Mouse (Mus musculus) MEL (cell line): Measurements from ENCODE around the gene Med27. TPM values are rescaled to one million over a fixed set of nuclear protein-coding genes. Genes with fewer than 3 reads are reported as not detected.

Source experiments
- DNase-seq: peaks from one replicate; pipeline ENCODE4 v3.0.0; 2011; ENCODE audit warnings: low read depth, low spot score
- H3K27ac ChIP-seq: 2 replicates; pipeline ENCODE4 v1.5.1; 2012; ENCODE audit warnings: low read depth, mild to moderate bottlenecking, control low read depth, low read length, moderate library complexity; ENCODE audit not compliant: control insufficient read depth
- H3K27me3 ChIP-seq, 2 experiments: fragments of 150-350 bp in 1 of 2; sonication (generic) in 1 of 2; 2 replicates each; pipeline ENCODE4 v1.6.1; 2012; ENCODE audit warnings: low read length in 2 of 2, mild to moderate bottlenecking in 2 of 2, improper control_type of control experiment in 1 of 2, moderate library complexity in 1 of 2; ENCODE audit not compliant: insufficient read depth in 2 of 2, control insufficient read depth in 1 of 2
- H3K36me3 ChIP-seq, 2 experiments: 2 replicates each; pipeline ENCODE4 v1.6.1; 2012 to 2014; ENCODE audit warnings: low read length in 2 of 2, improper control_type of control experiment in 1 of 2, inconsistent platforms in 1 of 2, mild to moderate bottlenecking in 1 of 2; ENCODE audit not compliant: insufficient read depth in 2 of 2, control insufficient read depth in 1 of 2
- H3K4me1 ChIP-seq, 2 experiments: fragments of 150-350 bp in 1 of 2; sonication (generic) in 1 of 2; 2 replicates each; pipeline ENCODE4 v1.6.1; 2012; ENCODE audit warnings: low read length in 2 of 2, improper control_type of control experiment in 1 of 2, mild to moderate bottlenecking in 1 of 2; ENCODE audit not compliant: insufficient read depth in 2 of 2, control insufficient read depth in 1 of 2
- H3K4me3 ChIP-seq, 2 experiments: fragments of 150-350 bp in 1 of 2; sonication (generic) in 1 of 2; 2 replicates each; pipeline ENCODE4 v1.5.1; 2012; ENCODE audit warnings: low read depth in 2 of 2, low read length in 2 of 2, mild to moderate bottlenecking in 2 of 2, moderate library complexity in 2 of 2, control low read depth in 1 of 2, improper control_type of control experiment in 1 of 2; ENCODE audit not compliant: control insufficient read depth in 1 of 2, insufficient read depth in 1 of 2
- H3K79me2 ChIP-seq: 2 replicates; pipeline ENCODE4 v1.6.1; 2012; ENCODE audit warnings: mild to moderate bottlenecking, low read length, moderate library complexity; ENCODE audit not compliant: control insufficient read depth, poor library complexity, insufficient read depth
- H3K9ac ChIP-seq: 2 replicates; pipeline ENCODE4 v1.6.1; 2012; ENCODE audit warnings: low read depth, mild to moderate bottlenecking, control low read depth, low read length, moderate library complexity; ENCODE audit not compliant: control insufficient read depth, poor library complexity, severe bottlenecking
- H3K9me3 ChIP-seq: fragments of 150-350 bp; sonication (generic); replicated peaks from 2 replicates; pipeline ENCODE4 v1.6.1; 2012; ENCODE audit warnings: mild to moderate bottlenecking, low read length, improper control_type of control experiment, moderate library complexity; ENCODE audit not compliant: insufficient read depth
- BHLHE40 ChIP-seq: IDR thresholded peaks from 2 replicates; pipeline ENCODE4 v1.6.1; 2012; ENCODE audit warnings: low read depth, mild to moderate bottlenecking, inconsistent platforms, low read length, improper control_type of control experiment, borderline replicate concordance
- CHD2 ChIP-seq: IDR thresholded peaks from 2 replicates; pipeline ENCODE4 v1.6.1; 2011; ENCODE audit warnings: low read length, improper control_type of control experiment
- ELF1 ChIP-seq: IDR thresholded peaks from 2 replicates; pipeline ENCODE4 v1.6.1; 2014; ENCODE audit warnings: low read depth, mild to moderate bottlenecking, inconsistent platforms, low read length, improper control_type of control experiment, moderate library complexity
- ETS1 ChIP-seq: IDR thresholded peaks from 2 replicates; pipeline ENCODE4 v1.6.1; 2012; ENCODE audit warnings: low read depth, mild to moderate bottlenecking, inconsistent platforms, low read length, improper control_type of control experiment, moderate library complexity
- GABPA ChIP-seq: IDR thresholded peaks from 2 replicates; pipeline ENCODE4 v1.6.1; 2012; ENCODE audit warnings: low read depth, mild to moderate bottlenecking, inconsistent platforms, low read length, improper control_type of control experiment, moderate library complexity
- HCFC1 ChIP-seq: IDR thresholded peaks from 2 replicates; pipeline ENCODE4 v1.6.1; 2012; ENCODE audit warnings: low read depth, mild to moderate bottlenecking, inconsistent platforms, low read length, improper control_type of control experiment, moderate library complexity
- KAT2A ChIP-seq: conservative IDR thresholded peaks from 2 replicates; pipeline ENCODE4 v1.6.1; 2012; ENCODE audit warnings: low read depth, low read length, improper control_type of control experiment, inconsistent platforms
- MAX ChIP-seq: IDR thresholded peaks from 2 replicates; pipeline ENCODE4 v1.6.1; 2011; ENCODE audit warnings: low read length, improper control_type of control experiment
- MEF2A ChIP-seq: IDR thresholded peaks from 2 replicates; pipeline ENCODE4 v1.6.1; 2014; ENCODE audit warnings: low read depth, mild to moderate bottlenecking, inconsistent platforms, low read length, improper control_type of control experiment; ENCODE audit not compliant: poor library complexity, insufficient replicate concordance, severe bottlenecking; ENCODE audit errors: extremely low read depth
- MYC ChIP-seq: IDR thresholded peaks from 2 replicates; pipeline ENCODE4 v1.6.1; 2011; ENCODE audit warnings: low read depth, mild to moderate bottlenecking, low read length, improper control_type of control experiment, moderate library complexity
- NELFE ChIP-seq: IDR thresholded peaks from 2 replicates; pipeline ENCODE4 v1.6.1; 2011; ENCODE audit warnings: low read depth, low read length, improper control_type of control experiment
- POLR2AphosphoS5 ChIP-seq: IDR thresholded peaks from 2 replicates; pipeline ENCODE4 v1.6.1; 2012; ENCODE audit warnings: low read depth, borderline replicate concordance, mild to moderate bottlenecking, inconsistent platforms, low read length, moderate library complexity, mixed read lengths
- RAD21 ChIP-seq: IDR thresholded peaks from 2 replicates; pipeline ENCODE4 v1.6.1; 2011; ENCODE audit warnings: mild to moderate bottlenecking, low read depth, low read length, improper control_type of control experiment
- RCOR1 ChIP-seq: IDR thresholded peaks from 2 replicates; pipeline ENCODE4 v1.6.1; 2012; ENCODE audit warnings: low read depth, mild to moderate bottlenecking, inconsistent platforms, low read length, improper control_type of control experiment
- SIN3A ChIP-seq: IDR thresholded peaks from 2 replicates; pipeline ENCODE4 v1.6.1; 2012; ENCODE audit warnings: low read length, improper control_type of control experiment, inconsistent platforms
- SMC3 ChIP-seq: IDR thresholded peaks from 2 replicates; pipeline ENCODE4 v1.6.1; 2011; ENCODE audit warnings: low read depth, low read length, improper control_type of control experiment
- TCF12 ChIP-seq: IDR thresholded peaks from 2 replicates; pipeline ENCODE4 v1.6.1; 2014; ENCODE audit warnings: low read depth, mild to moderate bottlenecking, inconsistent platforms, low read length, improper control_type of control experiment, moderate library complexity
- UBTF ChIP-seq: IDR thresholded peaks from 2 replicates; pipeline ENCODE4 v1.6.1; 2012; ENCODE audit warnings: low read depth, mild to moderate bottlenecking, inconsistent platforms, low read length, improper control_type of control experiment, moderate library complexity, borderline replicate concordance; ENCODE audit not compliant: insufficient read depth
- USF1 ChIP-seq: IDR thresholded peaks from 2 replicates; pipeline ENCODE4 v1.6.1; 2014; ENCODE audit warnings: low read depth, mild to moderate bottlenecking, inconsistent platforms, low read length, improper control_type of control experiment, moderate library complexity
- USF2 ChIP-seq, 2 experiments: IDR thresholded peaks; 2 replicates each; pipeline ENCODE4 v1.6.1; 2011 to 2012; ENCODE audit warnings: improper control_type of control experiment in 2 of 2, low read length in 2 of 2, borderline replicate concordance in 1 of 2, inconsistent platforms in 1 of 2, low read depth in 1 of 2, mild to moderate bottlenecking in 1 of 2; ENCODE audit not compliant: insufficient read depth in 1 of 2
- polyA plus RNA-seq, 2 experiments: library from polyadenylated mRNA; stranded (reverse) in 1 of 2; unstranded in 1 of 2; fragments of >175 nt in 1 of 2; fragments of >200 nt in 1 of 2; gene quantifications; 2 replicates each; pipeline versions ENCODE4 v1.2.1 to v1.2.4; 2012; ENCODE audit warnings: low replicate concordance in 2 of 2, low read depth in 1 of 2; ENCODE audit not compliant: insufficient read length in 2 of 2, insufficient read depth in 1 of 2, missing spikeins in 1 of 2
- total RNA-seq: library from RNA; depleted of rRNA; stranded (reverse); fragments of 300-350 nt; gene quantifications from 2 replicates; pipeline ENCODE4 v1.2.3, GENCODE M21; 2012

Gene Med27
- total and polyA plus RNA-seq, 3 experiments = 46.3 to 46.9 TPM; not detected in 1

GRCm38 (mm10) chr2:29451368-29451999, 104.9 kb downstream of the Med27 start:
- TF ChIP-seq HCFC1 = no peak
- TF ChIP-seq ETS1 = no peak
- no peak for TF ChIP-seq CHD2
- TF ChIP-seq RCOR1 = no peak
- TF ChIP-seq MEF2A = no peak
- no peak for TF ChIP-seq BHLHE40
- TF ChIP-seq NELFE = no peak
- no peak for TF ChIP-seq UBTF
- TF ChIP-seq MAX = no peak
- TF ChIP-seq USF2 (IDR thresholded peaks at IDR 0.05; ENCODE audit: borderline replicate concordance in 1 of 2, insufficient read depth in 1 of 2, low read depth in 1 of 2, low read length in 2 of 2) = no peak
- no peak for TF ChIP-seq USF1
- H3K4me1 ChIP-seq = peaks cover 0 to 1% of the 10 kb centered on the region in 2 experiments; a peak in 2 of 4 replicates
- H3K36me3 ChIP-seq = peaks cover 0 to 6% of the 10 kb centered on the region in 2 experiments; a peak in 2 of 4 replicates
- H3K79me2 ChIP-seq = no peaks in the 10 kb centered on the region
- no peaks in the 10 kb centered on the region for H3K27me3 ChIP-seq
- H3K27ac ChIP-seq = no peak overlapping the region
- H3K9ac ChIP-seq = no peak overlapping the region
- no peak for DNase-seq
- H3K9me3 ChIP-seq = no peaks in the 10 kb centered on the region
- no peak overlapping the region for H3K4me3 ChIP-seq

- peaks cover 13 to 17% of the 10 kb centered on the region in 2 experiments for H3K4me1 ChIP-seq
- no peak overlapping the region for H3K4me3 ChIP-seq
- no peak for DNase-seq
- H3K27me3 ChIP-seq = no peaks in the 10 kb centered on the region
- H3K9ac ChIP-seq = no peak overlapping the region
- TF ChIP-seq POLR2AphosphoS5 = no peak
- no peak for TF ChIP-seq SMC3
- TF ChIP-seq SIN3A = no peak
- TF ChIP-seq RAD21 = no peak
- TF ChIP-seq ELF1 = no peak
- no peak for TF ChIP-seq CHD2
- TF ChIP-seq GABPA = no peak
- no peak for TF ChIP-seq MYC
- no peak for TF ChIP-seq KAT2A
- TF ChIP-seq TCF12 = no peak
- no peak for TF ChIP-seq USF1
- no peaks in the 10 kb centered on the region for H3K9me3 ChIP-seq
- no peaks in the 10 kb centered on the region; the same call in 1 of the 2 replicates for H3K79me2 ChIP-seq
- peaks cover 0 to 25% of the 10 kb centered on the region in 2 experiments; a peak in 2 of 4 replicates for H3K36me3 ChIP-seq
- no peak overlapping the region for H3K27ac ChIP-seq
These were observed 106.8 kb downstream of the Med27 start for GRCm38 (mm10) chr2:29453376-29453775.
